Mouse (Mus musculus) erythroblast, embryonic 14.5 days (primary cell): ENCODE measurements around the gene Npl.

Source experiments
- GATA1 ChIP-seq: IDR thresholded peaks from 2 replicates; pipeline ENCODE4 v1.6.1; 2012; ENCODE audit warnings: low read length, inconsistent platforms, mixed read lengths
- TAL1 ChIP-seq: IDR thresholded peaks from 3 replicates; pipeline ENCODE4 v1.6.1; 2012; ENCODE audit warnings: low read length, inconsistent platforms, mixed read lengths

DNA sequence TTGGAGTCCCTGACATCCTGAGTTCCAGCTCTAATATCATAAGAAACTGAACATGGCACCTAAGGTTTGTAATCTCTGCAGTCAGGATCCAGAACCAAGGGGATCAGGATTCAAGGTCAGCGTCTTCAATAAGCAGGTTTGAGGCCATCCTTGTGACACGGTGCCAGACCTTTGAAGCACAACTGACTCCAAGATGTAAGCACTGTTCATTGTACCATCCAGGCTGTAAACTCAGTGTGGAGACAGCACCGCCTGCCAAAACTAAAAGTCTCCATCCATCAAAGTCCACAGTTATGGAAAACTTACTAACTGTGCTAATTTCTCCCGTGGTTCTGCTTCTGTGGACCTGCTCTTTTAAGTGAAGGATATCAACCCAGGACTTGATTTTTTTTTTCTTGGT is 59.9 kb downstream of the Npl start:
- no peak for TF ChIP-seq TAL1
- TF ChIP-seq GATA1, result no peak
